Mouse (Mus musculus): ENCODE results near the gene Tenm4.
A peak's percentile ranks its signal among the peaks of the same experiment; 100 is the strongest.
"Not testable (repeated sequence)": the region's sequence is repeated elsewhere in the genome, so short reads cannot be mapped to it uniquely, and the experiment has no call there.

The Tenm4 gene

DNA sequence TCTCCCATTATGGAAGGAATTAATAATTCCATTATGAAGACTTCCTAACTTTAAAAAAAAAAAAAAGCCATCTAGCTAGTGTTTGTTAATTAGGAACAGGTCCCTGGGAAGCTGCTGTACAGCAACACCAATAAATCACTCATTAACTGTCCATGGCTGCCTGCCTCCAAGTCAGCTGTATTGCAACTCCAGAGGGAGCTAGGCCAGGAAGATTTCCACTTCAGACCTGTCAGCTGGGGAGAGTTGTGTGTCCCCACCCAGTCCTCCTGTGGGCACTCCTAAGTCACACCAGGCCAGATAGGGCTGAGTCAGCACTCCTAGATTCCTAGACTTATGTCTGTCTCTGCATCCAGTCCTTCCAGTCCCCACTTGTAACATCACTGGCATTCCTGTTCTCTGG is 399.9 kb downstream of the Tenm4 start:
- peak; percentile 59 for DNase-seq (ENCODE audit: low read depth, low spot score)

- DNase-seq (ENCODE audit: low read depth, low spot score), result no peak
These were observed 401.9 kb downstream of the Tenm4 start for GRCm38 (mm10) chr7:96572995-96573394.

- DNase-seq (ENCODE audit: low read depth, low spot score), result peak; percentile 87
These were observed 404.2 kb downstream of the Tenm4 start for GRCm38 (mm10) chr7:96575202-96575650.

DNA sequence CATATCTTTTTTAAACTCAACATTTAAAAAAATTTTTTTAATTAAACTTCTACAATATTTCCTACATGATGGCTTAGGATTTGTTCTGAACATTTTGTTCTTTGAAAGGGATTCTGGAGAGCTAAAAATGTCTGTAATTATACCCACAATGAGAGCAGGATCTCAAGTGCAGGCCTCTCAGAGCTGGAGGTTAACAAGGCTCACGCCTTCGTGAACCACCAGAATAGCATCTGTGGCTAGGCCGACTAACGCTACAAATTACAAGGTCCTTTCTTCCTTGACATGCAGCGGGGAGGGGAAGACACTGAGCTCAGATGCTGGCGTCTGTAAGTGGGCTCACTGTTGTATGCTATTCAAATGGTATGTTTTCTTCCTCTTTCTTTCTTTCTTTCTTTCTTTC is 411.7 kb downstream of the Tenm4 start:
- no peak for DNase-seq (ENCODE audit: low read depth, low spot score)

GRCm38 (mm10) chr7:96587403-96587802 is 416.4 kb downstream of the Tenm4 start:
- DNase-seq (ENCODE audit: low read depth, low spot score), result no peak

DNA sequence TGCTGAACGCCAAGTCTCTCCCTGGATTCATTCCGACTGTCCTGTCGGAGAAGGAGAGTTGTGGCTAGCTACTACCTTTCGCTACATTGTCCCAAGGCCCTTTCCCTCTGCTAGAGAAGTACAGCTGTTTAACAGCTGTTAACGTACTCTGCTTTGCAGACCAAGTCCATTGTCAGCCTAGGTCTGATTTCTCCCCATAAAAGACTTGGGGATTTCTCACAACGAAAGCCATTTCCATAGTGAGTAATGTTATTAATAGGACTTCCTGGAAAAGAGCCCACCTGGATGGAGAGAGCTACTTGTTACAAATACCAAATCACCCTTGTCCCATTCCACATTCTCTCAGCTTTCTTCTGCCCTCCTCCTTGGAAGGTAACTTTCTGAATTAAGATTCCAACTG is 417.5 kb downstream of the Tenm4 start:
- no peak for DNase-seq (ENCODE audit: low read depth, low spot score)

DNA sequence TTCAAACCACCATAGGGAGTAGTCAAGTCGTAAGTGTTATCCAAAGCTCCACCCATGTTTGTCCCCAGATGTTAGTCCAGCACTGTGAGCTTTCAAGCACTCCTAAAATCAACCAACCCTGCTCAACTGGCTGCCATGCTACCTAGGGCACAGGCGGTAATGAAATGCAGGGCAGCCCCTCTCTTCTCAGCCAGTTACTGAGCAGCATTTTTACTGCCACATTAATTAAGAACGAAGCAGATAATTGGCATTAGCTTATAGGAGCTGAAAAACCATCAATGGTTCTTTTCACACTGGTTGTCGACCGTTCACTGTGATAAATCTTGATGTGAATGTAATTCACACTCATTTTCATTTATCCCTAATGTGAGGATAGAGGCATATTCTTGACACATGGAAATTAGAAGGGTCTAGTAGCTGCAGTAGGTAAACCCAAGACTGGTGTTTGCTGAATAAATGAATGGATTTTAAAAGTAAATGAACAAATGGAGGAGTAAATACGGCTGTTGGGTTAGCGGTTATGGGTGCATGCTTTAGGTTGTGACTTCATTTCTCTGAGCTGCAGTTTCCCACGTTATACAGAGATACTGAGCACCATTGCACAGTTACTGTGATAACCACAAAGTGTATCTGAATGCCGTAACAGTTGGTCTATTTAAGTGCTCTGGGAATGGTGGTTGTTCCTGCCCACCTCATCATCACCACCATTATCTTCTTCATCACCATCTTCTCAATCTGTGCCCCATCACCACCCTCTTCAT is 424.7 kb downstream of the Tenm4 start:
- DNase-seq (ENCODE audit: low read depth, low spot score), result no peak

- no peak for DNase-seq (ENCODE audit: low read depth, low spot score)
These were observed 425.6 kb downstream of the Tenm4 start for GRCm38 (mm10) chr7:96596402-96597195.

GRCm38 (mm10) chr7:96597871-96598270 is 426.8 kb downstream of the Tenm4 start:
- DNase-seq (ENCODE audit: low read depth, low spot score), result no peak

DNA sequence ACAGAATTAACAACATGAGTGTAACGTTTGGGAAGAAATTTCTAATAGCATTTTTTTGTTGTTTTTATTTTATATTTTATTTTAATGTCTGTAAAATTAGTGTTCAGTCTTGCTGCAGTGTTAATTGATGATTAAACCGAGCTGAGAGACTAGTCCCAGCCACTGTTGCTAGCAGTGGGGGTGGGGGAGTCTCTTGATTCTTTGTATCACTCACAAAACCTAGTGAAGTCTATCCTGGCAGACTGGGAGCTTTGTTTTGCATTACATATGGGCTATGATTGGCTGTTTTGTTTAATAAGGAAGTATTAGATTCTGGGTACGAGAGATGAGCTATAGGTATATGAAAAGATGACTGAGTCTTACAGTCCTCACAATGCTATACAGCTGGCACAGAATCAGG is 428.0 kb downstream of the Tenm4 start:
- no peak for DNase-seq (ENCODE audit: low read depth, low spot score)

DNA sequence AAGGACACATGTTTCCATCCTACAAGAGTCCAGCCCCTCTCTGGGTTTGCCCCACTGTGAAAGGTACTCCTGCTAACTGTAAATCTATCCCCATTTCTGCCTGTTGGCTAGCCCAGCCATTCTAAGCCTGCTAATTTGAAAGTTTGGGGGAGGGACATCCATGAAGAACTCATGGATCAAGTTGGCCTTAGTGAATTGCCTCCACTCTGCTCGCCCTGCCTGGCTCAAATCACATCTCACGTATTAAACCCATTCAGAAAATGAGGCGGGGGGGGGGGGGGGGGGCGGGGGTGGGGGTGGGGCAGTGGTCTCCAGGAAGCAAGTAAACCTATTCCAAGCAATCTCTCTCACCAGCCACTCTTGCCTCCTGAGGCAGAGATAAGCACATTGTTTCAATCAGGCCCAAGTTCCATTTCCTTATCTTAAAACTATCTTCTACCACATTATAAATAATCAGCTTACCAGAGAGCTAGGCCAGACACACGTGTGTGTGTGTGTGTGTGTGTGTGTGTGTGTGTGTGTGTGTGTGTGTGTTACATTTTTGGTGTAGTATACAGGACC is 429.4 kb downstream of the Tenm4 start:
- no peak for DNase-seq (ENCODE audit: low read depth, low spot score)

DNA sequence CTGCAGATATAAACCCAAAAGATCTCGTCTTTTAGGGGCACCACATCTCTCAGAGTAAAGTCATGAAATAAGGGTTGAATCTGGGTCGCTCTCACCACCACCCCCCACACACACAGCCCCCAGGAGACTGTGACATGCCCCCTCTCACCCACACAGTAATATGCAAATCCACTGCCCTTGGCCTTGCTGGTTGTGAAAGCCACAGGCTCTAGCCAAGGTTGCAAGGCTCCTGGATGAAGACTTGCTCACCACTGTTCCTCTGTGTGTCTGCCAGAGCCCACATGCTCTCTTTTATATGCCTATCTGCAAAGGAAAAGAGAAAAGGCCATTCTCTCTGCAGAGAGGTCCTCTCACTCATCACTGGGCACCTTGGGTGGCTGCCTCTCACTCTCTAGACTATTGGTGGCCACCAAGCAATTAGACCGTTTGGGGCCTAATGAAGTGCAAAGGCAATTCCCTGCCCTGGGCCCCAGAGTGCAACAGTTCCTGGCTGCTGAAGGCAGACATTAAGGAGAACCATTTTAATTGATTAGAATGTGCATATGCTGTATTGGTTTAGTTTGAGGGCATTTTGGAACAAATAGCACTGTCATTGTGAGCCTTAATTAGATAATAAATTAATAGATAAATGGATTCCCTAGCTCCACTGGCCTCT is 433.2 kb downstream of the Tenm4 start:
- no peak for DNase-seq (ENCODE audit: low read depth, low spot score)

DNA sequence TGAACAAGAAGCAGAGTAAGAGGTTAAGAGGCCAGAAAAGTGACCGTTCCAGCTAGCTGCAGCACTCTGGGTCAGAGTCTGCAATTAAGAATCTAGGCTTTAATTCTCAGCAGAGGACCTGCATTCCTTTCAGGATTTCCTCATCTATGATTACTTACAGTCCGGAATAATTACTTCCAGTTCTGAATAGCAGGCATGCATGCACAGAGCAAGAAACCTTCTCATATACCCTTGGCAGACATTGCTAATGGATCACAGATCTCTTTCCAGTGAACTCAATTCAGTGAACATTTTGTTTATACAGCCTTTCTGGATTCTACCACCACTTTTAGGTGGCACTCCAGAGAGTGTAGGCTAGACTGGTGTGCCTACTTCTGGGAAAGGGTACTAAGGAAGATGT is 434.3 kb downstream of the Tenm4 start:
- DNase-seq (ENCODE audit: low read depth, low spot score), result no peak

DNA sequence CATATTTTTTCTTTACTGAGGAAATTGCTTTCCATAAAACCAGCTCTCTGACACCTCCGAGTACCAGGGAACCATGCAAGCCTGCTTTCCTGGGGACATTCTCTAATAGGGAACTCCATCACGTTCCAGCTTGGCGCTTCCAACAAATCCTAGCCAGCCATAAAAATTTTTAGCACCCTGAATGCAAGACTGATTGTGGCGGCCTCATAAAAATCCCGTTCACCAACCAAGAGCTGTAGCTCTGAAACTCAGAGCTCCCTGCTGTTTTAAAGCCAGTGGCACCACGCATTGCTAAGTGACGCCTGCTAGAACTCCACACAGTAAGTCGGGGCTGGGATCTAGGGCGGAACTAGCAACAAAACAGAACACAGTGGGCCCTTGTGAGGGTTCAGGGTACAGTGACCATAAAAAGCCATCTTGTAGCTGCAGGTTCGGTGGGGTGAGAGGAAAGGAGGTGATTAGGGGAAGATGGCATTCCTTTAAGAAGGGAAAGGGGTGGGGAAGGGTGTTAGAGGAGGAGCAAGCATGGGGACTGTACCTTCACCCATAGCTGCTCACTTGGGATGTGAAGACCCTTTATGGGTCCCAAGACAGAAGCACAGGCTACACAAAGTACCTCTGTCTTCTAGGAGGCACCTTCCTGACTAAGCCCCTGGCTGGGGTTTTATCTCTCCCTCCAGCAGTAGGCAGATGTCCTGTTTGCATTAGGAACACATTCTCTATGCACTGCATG is 439.0 kb downstream of the Tenm4 start:
- DNase-seq (ENCODE audit: low read depth, low spot score), result no peak

DNA sequence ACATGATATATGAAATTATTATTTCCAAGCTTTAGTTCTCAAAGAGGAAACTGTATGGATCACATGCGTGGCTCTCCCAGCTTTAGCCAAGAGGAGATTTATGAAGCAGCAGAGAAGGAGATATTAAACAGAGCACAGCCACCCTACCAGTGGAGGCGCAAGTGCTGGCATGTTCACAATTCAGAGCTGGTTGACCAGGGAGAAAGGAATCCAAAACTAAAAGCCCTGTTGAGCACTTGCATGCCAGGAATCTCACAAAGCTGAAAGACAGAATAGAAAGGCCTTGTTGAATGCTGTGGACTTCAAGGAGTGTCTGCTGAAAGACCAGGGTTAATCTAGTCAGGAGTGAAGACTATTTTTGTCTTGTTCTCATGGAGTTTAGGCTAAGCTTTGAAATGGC is 446.3 kb downstream of the Tenm4 start:
- DNase-seq (ENCODE audit: low read depth, low spot score), result no peak

GRCm38 (mm10) chr7:96619930-96620472 is 449.0 kb downstream of the Tenm4 start:
- no peak for DNase-seq (ENCODE audit: low read depth, low spot score)

- no peak for DNase-seq (ENCODE audit: low read depth, low spot score)
These were observed 455.3 kb downstream of the Tenm4 start for GRCm38 (mm10) chr7:96626338-96626737.

- not testable (repeated sequence) for DNase-seq (ENCODE audit: low read depth, low spot score)
These were observed 459.5 kb downstream of the Tenm4 start for GRCm38 (mm10) chr7:96630551-96630950.

DNA sequence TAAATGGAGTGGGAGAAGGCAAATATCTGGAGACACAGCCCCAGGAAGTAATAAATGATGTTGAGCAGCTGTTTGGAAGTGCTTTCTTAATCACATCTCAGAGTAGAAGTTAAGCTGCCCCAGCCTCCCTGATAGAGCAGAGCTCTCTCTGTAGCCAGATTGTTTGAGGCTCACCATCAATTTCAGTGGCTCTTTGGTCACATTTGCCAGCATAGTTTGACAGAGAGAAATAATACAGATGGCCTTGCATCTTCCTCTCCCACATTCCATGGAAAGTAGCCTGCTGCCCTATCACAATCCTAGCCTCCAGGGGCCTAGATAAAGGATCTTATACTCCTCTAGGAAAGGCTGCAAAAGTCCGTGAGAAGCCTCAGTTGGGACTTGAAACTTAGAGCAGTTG is 462.0 kb downstream of the Tenm4 start:
- no peak for DNase-seq (ENCODE audit: low read depth, low spot score)

GRCm38 (mm10) chr7:96635830-96636440 is 464.9 kb downstream of the Tenm4 start:
- no peak for DNase-seq (ENCODE audit: low read depth, low spot score)
